Mouse (Mus musculus) CD4-positive, CD25-positive, alpha-beta regulatory T cell, adult 4 months (primary cell): ENCODE data around the gene Cxcl2. TPM values are rescaled to one million over a fixed set of nuclear protein-coding genes. Genes with fewer than 3 reads are reported as not detected.

ENCODE experiments used
- ATAC-seq: one replicate; pipeline ENCODE4 v1.8.0; 2017
- polyA plus RNA-seq, 2 experiments: library from polyadenylated mRNA; unstranded; fragments of 100-300 nt; shearing (Covaris generic); gene quantifications; one replicate each; pipeline ENCODE4 v1.2.1; 2017

The Cxcl2 gene
- polyA plus RNA-seq, 2 experiments from 2014 or later = 1.5 to 2.9 TPM

GRCm38 (mm10) chr5:90894231-90894630, 9.4 kb upstream of the Cxcl2 start:
- no peak for ATAC-seq

- no peak for ATAC-seq
These were observed 6.2 kb upstream of the Cxcl2 start for GRCm38 (mm10) chr5:90897429-90897828.

- ATAC-seq = no peak
These were observed 4.4 kb upstream of the Cxcl2 start for GRCm38 (mm10) chr5:90899308-90899707.

- no peak for ATAC-seq
These were observed 3.5 kb upstream of the Cxcl2 start for GRCm38 (mm10) chr5:90900147-90900546.

GRCm38 (mm10) chr5:90900688-90901087, 3.0 kb upstream of the Cxcl2 start:
- ATAC-seq = no peak

- ATAC-seq = peak; percentile 64
These were observed 1.1 kb upstream of the Cxcl2 start for GRCm38 (mm10) chr5:90902380-90903260.

- ATAC-seq = peak; percentile 93
These were observed 5.3 kb downstream of the Cxcl2 start for GRCm38 (mm10) chr5:90908983-90909382.

- no peak for ATAC-seq
These were observed 15.8 kb downstream of the Cxcl2 start for GRCm38 (mm10) chr5:90919495-90919894.

GRCm38 (mm10) chr5:90922958-90923357, 19.3 kb downstream of the Cxcl2 start:
- ATAC-seq = no peak

- ATAC-seq = peak; percentile 38
These were observed 26.9 kb downstream of the Cxcl2 start for GRCm38 (mm10) chr5:90930546-90930945.

- peak; percentile 94 for ATAC-seq
These were observed 27.5 kb downstream of the Cxcl2 start, which contains the start of gene Mthfd2l for GRCm38 (mm10) chr5:90930971-90931851. Mthfd2l (plus strand) TSS chr5:90931117.

- no peak for ATAC-seq
These were observed 28.2 kb downstream of the Cxcl2 start for GRCm38 (mm10) chr5:90931911-90932310.

GRCm38 (mm10) chr5:90936706-90937105, 33.0 kb downstream of the Cxcl2 start:
- no peak for ATAC-seq

- no peak for ATAC-seq
These were observed 41.8 kb downstream of the Cxcl2 start for GRCm38 (mm10) chr5:90945453-90945852.

GRCm38 (mm10) chr5:90949499-90949898, 45.8 kb downstream of the Cxcl2 start:
- no peak for ATAC-seq

GRCm38 (mm10) chr5:90951475-90951874, 47.8 kb downstream of the Cxcl2 start:
- peak; percentile 89 for ATAC-seq

- peak; percentile 53 for ATAC-seq
These were observed 49.2 kb downstream of the Cxcl2 start for GRCm38 (mm10) chr5:90952731-90953481.

Other genes starting within 250 kb of the Cxcl2 start
- not detected for gene Cxcl5, start 144.5 kb upstream of the Cxcl2 start, polyA plus RNA-seq
- gene Ppbp, start 135.4 kb upstream of the Cxcl2 start, polyA plus RNA-seq = not detected
- gene Pf4, start 131.4 kb upstream of the Cxcl2 start, polyA plus RNA-seq = not detected
- under 1 TPM in 1 of 2 experiments, not detected in 1; 0.44 TPM for gene Cxcl3, start 117.8 kb upstream of the Cxcl2 start, polyA plus RNA-seq
- not detected for gene Cxcl15, start 109.3 kb upstream of the Cxcl2 start, polyA plus RNA-seq
- gene Cxcl1, start 12.6 kb upstream of the Cxcl2 start, polyA plus RNA-seq = not detected
- gene Mthfd2l, start 27.2 kb downstream of the Cxcl2 start, polyA plus RNA-seq = 1 to 10 TPM; 1.3 to 2.0 TPM
- gene Epgn, start 123.6 kb downstream of the Cxcl2 start, polyA plus RNA-seq = not detected
- gene Ereg, start 170.8 kb downstream of the Cxcl2 start, polyA plus RNA-seq = not detected
- 1 to 10 TPM; 2.4 to 2.8 TPM for gene Areg, start 235.7 kb downstream of the Cxcl2 start, polyA plus RNA-seq